Mouse (Mus musculus) hematopoietic stem cell, adult 5-6 weeks (primary cell): ENCODE results near the gene Pbx4. TPM values are rescaled to one million over a fixed set of nuclear protein-coding genes. Genes with fewer than 3 reads are reported as not detected.
A peak's percentile ranks its signal among the peaks of the same experiment; 100 is the strongest.

Experiments used
- ATAC-seq, 2 experiments: fragments of 125-278 bp in 1 of 2; replicated peaks in 1 of 2; 2 replicates each; pipeline ENCODE4 v1.8.0; 2016 to 2017; ENCODE audit warnings: inconsistent platforms in 2 of 2, mild to moderate bottlenecking in 2 of 2, moderate number of reproducible peaks in 2 of 2, low read depth in 1 of 2, moderate TSS enrichment in 1 of 2; ENCODE audit not compliant: low FRiP score in 2 of 2, poor library complexity in 2 of 2, severe bottlenecking in 2 of 2, insufficient read depth in 1 of 2, low TSS enrichment in 1 of 2
- total RNA-seq: library from RNA; stranded (forward); fragments of 172-1452, 232-1000 nt; gene quantifications from 2 replicates; pipeline ENCODE4 v1.2.3, GENCODE M21; 2017

The Pbx4 gene
- total RNA-seq, 1 experiment from 2014 or later = 25.7 TPM

DNA sequence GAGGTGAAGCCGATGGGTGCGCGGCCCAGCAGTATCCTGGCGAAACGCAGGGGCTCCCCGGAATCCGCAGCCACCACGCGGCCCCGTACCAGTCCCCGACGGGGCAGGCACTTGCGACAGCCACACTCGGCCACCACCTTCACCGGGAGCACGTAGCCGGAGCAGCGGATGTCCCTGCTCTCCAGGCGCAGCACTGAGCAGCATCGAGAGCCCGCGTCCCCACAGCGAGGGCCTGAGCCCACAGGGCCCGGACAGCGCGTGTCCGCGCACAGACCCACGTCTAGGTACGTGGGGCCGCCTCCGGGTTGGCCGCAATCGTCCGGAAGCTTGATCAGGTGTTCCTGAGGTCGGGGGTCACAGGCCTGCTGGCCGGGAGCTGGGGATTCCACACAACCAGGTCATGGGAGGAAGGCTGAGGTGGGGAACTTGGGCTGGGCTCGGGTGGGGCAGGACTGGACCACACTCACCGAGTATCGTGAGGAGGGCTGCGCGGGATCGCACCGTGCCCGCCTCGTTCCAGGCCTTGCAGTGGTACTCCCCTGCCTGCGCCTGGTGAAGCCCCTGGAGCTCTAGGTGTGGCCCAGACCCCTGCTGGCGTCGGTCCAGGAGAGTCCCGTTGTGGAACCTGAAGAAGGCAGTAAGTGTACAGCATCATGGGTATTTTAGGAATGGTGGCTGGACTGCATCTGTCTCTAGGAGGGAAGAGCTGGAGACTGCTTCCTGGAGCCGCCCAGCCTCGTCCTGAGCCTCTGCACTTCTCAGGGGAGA lies 50.7 kb downstream of the Pbx4 start:
- no peak for ATAC-seq

DNA sequence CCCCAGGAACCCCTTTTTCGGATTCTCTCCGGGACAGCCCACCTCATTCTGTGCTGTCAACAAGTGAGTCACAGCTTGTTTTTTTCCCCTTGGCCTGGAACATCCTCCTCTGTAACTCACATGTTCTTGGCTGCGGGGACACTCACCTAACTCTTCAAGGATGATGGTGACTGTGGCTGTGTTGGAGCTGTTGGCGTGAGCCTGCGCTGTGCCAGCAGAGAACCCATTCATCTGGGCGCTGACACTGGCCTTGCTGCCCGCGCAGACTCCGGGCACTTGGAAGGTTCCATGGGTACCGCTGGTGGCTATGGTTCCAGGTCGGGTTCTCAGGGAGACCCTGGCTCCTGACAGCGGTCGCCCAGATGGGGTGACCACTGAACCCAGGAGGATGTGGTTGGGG lies 51.9 kb downstream of the Pbx4 start:
- no peak for ATAC-seq

DNA sequence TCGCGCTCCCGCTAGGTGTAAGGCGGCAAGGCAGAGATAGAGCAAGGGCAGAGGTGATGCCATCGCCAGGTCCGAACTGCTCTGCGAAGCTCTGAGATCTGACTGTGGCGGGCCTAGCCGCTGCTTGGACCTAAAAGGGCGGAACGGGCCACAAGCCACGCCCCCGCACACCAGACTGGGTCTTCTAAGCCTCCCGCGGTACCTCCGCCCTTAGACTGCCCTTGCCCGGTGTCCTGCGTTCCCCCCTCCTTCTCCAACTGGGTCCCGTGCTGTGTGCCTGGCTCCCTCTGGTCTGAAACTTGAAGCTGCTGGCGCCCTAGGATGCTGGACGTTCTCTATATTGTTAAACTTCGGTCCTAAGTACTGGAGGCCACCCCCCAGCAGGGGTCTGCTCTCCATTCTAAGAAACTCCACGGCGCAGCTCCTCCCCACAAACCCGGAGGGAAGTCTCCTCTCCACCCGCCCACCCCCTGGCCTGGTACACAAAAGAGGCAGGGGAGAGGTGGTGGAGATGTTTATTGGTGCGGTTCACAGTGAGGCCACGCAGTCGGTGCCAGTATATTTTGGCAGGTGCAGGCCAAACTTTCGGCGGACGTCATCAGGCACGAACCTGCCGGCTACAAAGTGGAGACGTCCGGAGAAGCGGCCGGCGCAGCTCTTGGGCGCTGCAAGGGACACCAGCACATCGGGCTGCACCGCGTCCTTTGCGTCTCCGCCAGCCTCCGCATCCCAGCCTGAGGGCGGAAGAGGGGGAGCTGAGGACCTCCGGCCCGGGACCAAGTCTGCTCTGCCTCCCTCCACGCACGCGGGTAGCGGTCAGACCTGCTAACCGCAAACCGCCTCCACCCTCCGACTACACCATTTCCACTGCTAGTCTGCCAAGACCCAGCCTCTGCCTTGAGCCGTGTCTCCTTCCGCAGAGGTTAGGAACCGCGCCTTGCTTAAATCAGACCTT lies 55.3 kb downstream of the Pbx4 start, which contains the start of gene Cilp2:
Gene Cilp2 (minus strand): TSS at position 399 of the 955 bp plus-strand sequence.
- ATAC-seq = peak in 1 of 2 experiments; percentile 22; a peak in 1 of 4 replicates

DNA sequence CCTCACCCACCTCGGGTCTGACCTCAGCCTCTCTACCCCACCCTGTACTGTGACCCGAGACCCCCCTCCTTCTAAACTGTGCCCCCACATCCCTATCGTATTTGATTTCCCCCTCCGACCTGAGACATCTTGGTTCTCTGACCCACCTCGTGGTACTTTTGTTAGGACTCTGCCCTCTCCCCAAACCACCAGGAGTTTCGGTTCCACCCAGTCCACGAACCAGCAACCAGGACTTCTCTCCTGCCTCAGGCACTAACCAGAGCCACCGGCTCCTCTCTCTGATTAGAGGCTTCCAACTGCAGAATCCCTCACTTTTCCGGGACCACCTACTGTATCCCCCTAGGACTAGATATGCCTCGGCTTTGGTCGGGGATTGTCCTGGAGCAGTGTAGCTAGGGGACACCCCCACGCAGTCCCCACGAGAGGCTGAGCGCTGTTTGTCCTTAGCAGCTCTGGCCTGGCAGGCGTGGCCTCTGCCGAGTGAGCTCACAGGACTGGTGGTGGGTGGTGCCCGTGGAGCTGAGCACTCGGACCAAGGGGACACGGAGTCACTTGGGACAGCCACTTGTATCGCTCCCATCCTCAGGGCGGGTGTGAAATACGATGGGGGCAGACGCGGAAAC lies 56.1 kb downstream of the Pbx4 start:
- ATAC-seq = 0 out of 4 replicates have a peak, but pooled peaks of 1 of the 2 experiments have one; percentile 8

DNA sequence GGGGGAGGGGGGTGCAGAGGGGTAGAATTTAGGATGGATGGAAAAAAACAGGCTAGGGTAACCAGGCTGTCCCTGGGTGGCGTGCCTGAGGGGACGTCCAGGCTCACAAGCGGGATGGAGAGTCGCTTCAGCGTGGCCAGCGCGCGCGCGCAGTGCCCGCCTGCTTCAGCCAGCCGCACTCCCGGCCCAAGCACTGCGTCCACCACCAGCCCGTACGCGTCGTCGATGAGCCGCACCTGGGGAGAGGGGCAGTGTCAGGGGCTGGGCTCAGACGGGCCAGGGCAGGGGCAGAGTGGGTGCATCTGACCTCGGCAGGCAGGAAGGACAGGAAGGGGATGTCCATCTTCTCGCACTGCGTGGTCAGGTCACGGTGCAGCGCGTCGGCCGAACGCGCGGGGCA lies 56.6 kb downstream of the Pbx4 start:
- no peak for ATAC-seq

DNA sequence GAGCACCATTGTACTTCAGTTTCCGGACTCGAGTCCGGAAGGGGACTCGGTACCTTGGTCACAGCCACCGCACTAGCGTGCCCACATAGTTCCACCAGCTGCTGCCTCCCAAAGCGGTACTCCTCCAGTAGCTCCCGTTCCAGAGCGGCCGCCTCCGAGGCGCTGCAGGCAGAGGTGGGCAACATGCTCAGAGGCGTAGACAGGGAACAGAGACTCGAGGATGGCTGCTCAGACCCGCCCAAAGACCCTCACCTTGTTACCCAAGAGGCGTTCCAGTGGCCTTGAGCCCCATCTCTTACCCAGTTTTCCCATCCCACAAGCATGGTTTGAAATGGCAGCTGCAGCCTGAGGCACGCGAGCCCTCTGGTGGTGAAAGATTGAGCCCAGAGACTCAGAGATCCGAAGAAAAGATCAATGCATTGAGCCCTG lies 58.5 kb downstream of the Pbx4 start:
- ATAC-seq = peak in 1 of 2 experiments; percentile 27; a peak in 1 of 4 replicates

DNA sequence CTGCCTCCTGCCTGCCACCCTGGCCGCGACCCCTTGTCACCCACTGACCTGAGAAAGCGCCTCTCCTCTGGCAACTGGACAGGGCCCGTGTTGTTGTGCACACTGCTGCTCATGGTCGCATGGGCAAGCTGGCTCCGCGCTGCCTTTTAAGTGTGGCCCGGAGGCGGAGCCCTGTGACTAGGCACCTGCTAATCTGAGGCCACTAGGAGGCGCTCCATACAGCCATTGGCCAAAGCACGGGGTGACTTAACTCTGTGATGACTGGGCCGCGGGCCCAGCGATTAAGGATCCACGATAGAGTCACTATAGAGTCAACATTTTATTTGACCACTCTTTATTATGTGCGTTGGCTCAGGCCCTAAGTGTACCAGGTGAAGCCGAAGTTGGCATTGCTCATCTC lies 61.6 kb downstream of the Pbx4 start:
- ATAC-seq = 0 out of 4 replicates have a peak, but pooled peaks of 1 of the 2 experiments have one; percentile 30

- ATAC-seq = no peak
Observed at GRCm38 (mm10) chr8:69894836-69895332, 62.6 kb downstream of the Pbx4 start.

DNA sequence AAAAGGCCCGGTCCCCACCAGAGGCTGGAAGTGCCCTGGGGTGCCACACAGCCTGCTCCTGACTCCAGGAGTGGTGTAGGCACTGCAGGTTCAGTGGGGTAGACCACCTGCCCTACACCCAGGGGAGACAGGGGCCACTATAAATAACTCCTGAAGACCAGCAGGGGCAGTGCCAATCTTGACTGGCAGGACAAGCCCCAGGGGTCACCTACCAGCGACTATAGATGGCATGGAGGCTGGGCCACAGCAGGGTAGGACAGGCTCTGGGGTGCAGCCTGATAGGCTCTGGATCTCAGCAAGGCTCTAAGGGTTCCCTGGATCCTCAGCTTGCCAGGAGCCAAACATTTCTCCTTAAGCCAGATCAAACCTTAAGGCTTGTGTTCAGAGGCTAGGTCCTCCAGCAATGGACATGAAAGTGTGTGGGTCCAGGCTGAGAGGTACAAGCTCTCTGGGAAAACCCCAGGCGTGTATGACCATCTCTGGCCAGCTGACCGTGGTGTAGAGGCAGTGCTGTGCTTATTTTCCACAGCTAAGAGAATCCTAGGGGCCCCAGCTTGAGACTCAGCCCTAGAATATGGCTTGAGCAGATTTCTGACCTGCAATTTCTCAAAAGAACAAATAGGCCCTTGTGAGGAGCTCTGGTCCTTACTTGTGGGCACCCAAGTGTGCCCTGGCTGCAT lies 63.6 kb downstream of the Pbx4 start:
- no peak for ATAC-seq

GRCm38 (mm10) chr8:69897857-69898256 lies 65.6 kb downstream of the Pbx4 start:
- ATAC-seq = no peak

- ATAC-seq = no peak
Observed at GRCm38 (mm10) chr8:69899876-69900275, 67.6 kb downstream of the Pbx4 start.

DNA sequence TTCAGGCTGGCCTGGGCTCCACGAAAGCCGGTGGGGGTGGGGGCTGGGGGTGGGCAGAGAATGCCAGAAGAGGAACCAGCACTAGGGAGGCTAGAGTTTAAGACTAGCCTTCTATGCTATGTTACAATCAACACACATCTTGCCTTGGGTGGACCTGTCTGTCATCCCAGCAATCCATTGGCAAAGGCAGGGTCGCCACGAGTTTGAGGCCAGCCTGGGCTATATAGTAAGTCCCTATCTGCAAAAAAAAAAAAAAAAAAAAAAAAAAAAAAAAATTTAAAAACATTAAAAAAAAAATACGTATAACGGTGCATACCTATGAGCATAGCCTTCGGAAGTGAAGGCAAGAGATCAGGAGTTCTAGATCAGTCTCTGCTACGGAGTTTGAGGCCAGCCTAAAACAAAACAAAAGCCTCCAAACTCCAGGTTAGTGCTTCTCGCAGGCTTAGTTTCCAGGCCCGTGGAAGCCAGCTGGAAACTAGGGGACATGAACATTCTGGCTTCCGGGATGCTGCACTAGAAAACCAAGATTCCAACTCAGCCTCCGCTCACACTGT lies 68.7 kb downstream of the Pbx4 start:
- ATAC-seq = no peak

DNA sequence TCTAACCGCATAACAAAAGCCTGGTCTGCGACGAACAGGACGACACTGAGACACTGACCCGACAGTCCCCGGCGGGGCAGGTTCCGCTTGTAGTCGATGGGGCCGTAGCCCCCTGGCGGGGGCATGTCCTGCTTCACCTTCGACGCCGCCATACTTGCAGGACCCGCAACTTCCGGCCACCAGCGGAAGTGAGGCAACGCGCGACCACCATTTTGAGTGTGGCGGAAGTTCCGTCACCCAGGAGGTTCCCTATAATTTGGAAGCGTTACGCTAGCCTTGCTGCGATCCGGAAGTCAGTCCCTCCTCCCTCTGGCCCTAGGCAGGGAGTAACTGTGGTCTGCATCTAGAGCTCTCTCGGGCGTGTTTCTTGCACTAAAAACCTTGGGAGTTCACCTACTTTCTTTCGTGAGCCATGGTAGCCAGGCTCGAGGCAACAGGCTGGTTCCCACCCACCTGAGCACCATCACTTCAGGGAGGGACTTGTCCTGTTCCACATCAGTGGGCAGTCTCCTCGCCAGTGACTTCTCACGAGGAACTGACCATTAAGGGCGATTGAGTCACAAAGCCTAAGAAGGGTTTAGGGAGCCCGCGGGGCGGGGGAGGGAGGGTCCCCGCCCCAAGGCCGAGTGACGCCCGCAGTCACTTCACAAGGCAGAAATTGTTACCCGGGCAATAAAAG lies 69.3 kb downstream of the Pbx4 start:
- peak; percentile 76 to 81 for ATAC-seq

GRCm38 (mm10) chr8:69902163-69903062 lies 70.1 kb downstream of the Pbx4 start, which contains the start of the genes Tssk6, Ndufa13 and Yjefn3:
Gene Tssk6, plus strand, starts transcription at chr8:69902184.
Gene Ndufa13, minus strand, starts transcription at chr8:69902558.
Gene Yjefn3, minus strand, starts transcription at chr8:69902712.
- ATAC-seq = peak in 1 of 2 experiments; percentile 12; a peak in 1 of 4 replicates

DNA sequence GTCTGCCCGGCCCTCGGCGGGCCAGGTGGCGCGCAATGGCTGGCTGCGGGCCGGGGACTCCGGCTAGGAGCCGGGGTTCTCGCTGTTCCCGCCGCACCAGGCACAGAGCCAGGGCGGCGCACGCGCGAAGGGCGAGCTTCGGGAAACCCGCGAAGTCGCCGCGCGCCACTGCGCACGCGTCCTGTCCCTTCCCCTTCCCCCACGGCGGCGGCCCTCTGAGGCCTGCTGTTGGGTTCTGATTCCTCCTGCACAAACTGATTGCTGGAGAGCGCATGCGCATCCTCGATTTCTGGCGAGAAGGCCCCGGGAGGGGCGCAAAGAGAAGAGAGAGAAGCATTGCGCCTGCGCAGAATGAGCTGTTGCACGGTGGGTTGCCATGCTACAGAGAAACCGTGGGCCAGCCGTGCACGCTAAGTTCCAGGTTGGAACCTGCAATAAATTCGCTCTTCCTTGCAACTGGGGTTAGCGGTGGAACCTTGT lies 70.8 kb downstream of the Pbx4 start:
- peak; percentile 68 to 71 for ATAC-seq
